Mouse (Mus musculus) spleen, adult 2 months (tissue): ENCODE measurements at regions not wholly inside any gene's neighbourhood (a gene's known extent, or its start where the extent isn't known, plus 50 kb on each side); places are given as distances from the start of the nearest gene placed in this dataset.

Experiments used
- CTCF ChIP-seq: fragments of 200-500 bp; IDR thresholded peaks from 2 replicates; pipeline ENCODE4 v1.5.1; 2011; ENCODE audit warnings: mild to moderate bottlenecking, inconsistent platforms; ENCODE audit not compliant: insufficient read depth, insufficient read length, insufficient replicate concordance; ENCODE audit errors: extremely low read depth
- POLR2A ChIP-seq: fragments of 200-500 bp; IDR thresholded peaks from 2 replicates; pipeline ENCODE4 v1.6.1; 2011; ENCODE audit warnings: low read depth, low read length, inconsistent platforms

DNA sequence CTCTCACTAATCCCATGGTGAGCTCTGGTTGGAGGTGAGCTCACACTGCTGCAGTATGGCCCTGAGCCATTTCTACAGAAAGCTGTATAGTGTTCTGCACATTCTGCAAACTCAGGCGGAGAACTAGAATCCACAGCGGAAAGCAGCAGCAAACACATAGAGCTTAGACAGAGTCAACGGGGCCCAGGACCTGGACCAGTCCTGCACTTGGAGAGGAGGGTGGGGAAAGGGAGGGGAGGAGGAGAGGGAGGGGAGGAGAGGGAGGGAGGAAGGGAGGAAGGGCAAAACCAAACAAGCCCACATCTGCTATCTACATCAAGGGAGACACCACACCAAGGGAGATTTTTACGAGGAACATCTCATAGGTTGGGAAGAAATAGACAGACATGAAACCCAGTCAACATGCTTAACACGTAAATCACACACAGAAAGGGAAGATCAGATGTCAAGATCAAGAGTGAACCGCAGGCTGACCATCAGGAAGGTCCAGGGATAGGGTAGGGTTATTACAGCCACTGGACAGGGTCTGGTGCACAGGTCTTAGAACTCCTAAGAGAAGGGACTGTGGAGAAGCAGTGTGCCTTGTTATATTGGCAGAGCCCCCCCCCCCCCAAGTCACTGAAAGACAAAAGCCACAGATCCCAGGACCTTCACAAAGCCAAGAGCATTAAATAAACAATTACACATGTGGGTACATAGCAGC lies 428.2 kb upstream of the Cdh4 start:
- no peak for TF ChIP-seq POLR2A
- no peak for TF ChIP-seq CTCF
